Mouse (Mus musculus) stomach, embryonic 16.5 days (tissue): Measurements from ENCODE around the gene Tjap1. TPM values are rescaled to one million over a fixed set of nuclear protein-coding genes. Genes with fewer than 3 reads are reported as not detected.
A peak's percentile ranks its signal among the peaks of the same experiment; 100 is the strongest.

ENCODE experiments used
- ATAC-seq: fragments of 200-750 bp; cut with Nextera tagmentation; 2 replicates; pipeline ENCODE4 v1.8.0; 2017; ENCODE audit warnings: moderate number of reproducible peaks, moderate TSS enrichment; ENCODE audit not compliant: insufficient read depth, low FRiP score
- H3K27ac ChIP-seq: fragments of 300-500 bp; sonication (generic); 2 replicates; pipeline ENCODE4 v1.5.1; 2014; ENCODE audit warnings: low read length
- H3K27me3 ChIP-seq: fragments of 300-500 bp; sonication (generic); 2 replicates; pipeline ENCODE4 v1.6.1; 2014; ENCODE audit warnings: low read length, control low read depth, mixed read lengths; ENCODE audit not compliant: control insufficient read depth, insufficient read depth
- H3K36me3 ChIP-seq: fragments of 300-500 bp; sonication (generic); 2 replicates; pipeline ENCODE4 v1.6.1; 2014; ENCODE audit warnings: low read length; ENCODE audit not compliant: control insufficient read depth, insufficient read depth
- H3K4me1 ChIP-seq: fragments of 300-500 bp; sonication (generic); 2 replicates; pipeline ENCODE4 v1.6.1; 2014; ENCODE audit warnings: low read length, control low read depth, mixed read lengths; ENCODE audit not compliant: control insufficient read depth, insufficient read depth
- H3K4me2 ChIP-seq: fragments of 300-500 bp; sonication (generic); 2 replicates; pipeline ENCODE4 v1.6.1; 2014; ENCODE audit warnings: low read depth, low read length, mixed read lengths
- H3K4me3 ChIP-seq: fragments of 300-500 bp; sonication (generic); replicated peaks from 2 replicates; pipeline ENCODE4 v1.5.1; 2014; ENCODE audit warnings: mild to moderate bottlenecking, low read length
- H3K9ac ChIP-seq: fragments of 300-500 bp; sonication (generic); 2 replicates; pipeline ENCODE4 v1.6.1; 2014; ENCODE audit warnings: low read length
- H3K9me3 ChIP-seq: fragments of 300-500 bp; sonication (generic); replicated peaks from 2 replicates; pipeline ENCODE4 v1.6.1; 2016; ENCODE audit warnings: low read length, control low read depth; ENCODE audit not compliant: control insufficient read depth
- WGBS: fragments of 180-500 bp; shearing (Covaris S2); extraction: QIAGEN DNeasy Blood & Tissue Kit; methylation state at CpG from one replicate; pipeline ENCODE4 v1.1.7; 2014; 5-methylcytosine and 5-hydroxymethylcytosine counted together
- polyA plus RNA-seq: library from polyadenylated mRNA; unstranded; fragments of >200 nt; fragmentation: Nextera tagmentation; extraction: Ambion mirVana; gene quantifications from 2 replicates; pipeline ENCODE4 v1.2.1, GENCODE M21; 2015

The Tjap1 gene
- polyA plus RNA-seq, 1 experiment from 2014 or later, result 36.8 TPM

GRCm38 (mm10) chr17:46287678-46288095, 4.9 kb upstream of the Tjap1 start:
- Histone ChIP-seq H3K27me3 (no peaks in the 10 kb centered on the region; the same call in 1 of the 2 replicates), H3K27ac (peak overlapping the region; percentile 26)
- 50% methylated on average over 11 of the region's 11 CpGs for WGBS

DNA sequence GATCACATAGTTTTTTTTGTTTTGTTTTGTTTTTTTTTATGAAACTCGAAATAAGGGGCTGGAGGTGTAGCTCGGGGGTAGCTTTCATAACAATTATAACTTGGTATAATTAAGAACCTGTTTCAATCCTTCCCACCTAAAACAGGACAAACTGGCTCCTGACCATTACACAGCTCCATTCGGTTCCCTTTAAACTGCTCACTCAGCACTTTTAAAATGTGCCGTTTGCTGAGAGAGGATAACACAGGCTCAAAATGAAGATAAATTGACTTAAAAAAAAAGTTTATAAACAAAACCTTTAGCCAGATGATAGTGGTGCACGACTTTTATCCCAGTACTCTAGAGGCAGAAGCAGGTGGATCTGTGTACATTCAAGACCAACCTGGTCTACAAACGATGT, 2.6 kb upstream of the Tjap1 start:
- WGBS, result 38% methylated on average over 6 of the region's 6 CpGs
- Histone ChIP-seq H3K27ac (no peak overlapping the region), H3K4me2 (no peak overlapping the region), H3K9ac (no peak overlapping the region), H3K36me3 (no peaks in the 10 kb centered on the region), H3K4me3 (no peak overlapping the region), H3K9me3 (no peaks in the 10 kb centered on the region), H3K27me3 (no peaks in the 10 kb centered on the region), H3K4me1 (peaks cover 26% of the 10 kb centered on the region)
- no peak for ATAC-seq

More at GRCm38 (mm10) chr17:46287678-46288095, 4.9 kb upstream of the Tjap1 start:
- Histone ChIP-seq H3K4me1 (peaks cover 13% of the 10 kb centered on the region), H3K9me3 (no peaks in the 10 kb centered on the region), H3K4me3 (no peak overlapping the region), H3K4me2 (0 out of 2 replicates have a peak overlapping the region, but pooled peaks have one; percentile 10), H3K36me3 (no peaks in the 10 kb centered on the region), H3K9ac (peak overlapping the region; percentile 4; the same call in 1 of the 2 replicates)
- peak; percentile 48; the same call in 1 of the 2 replicates for ATAC-seq

DNA sequence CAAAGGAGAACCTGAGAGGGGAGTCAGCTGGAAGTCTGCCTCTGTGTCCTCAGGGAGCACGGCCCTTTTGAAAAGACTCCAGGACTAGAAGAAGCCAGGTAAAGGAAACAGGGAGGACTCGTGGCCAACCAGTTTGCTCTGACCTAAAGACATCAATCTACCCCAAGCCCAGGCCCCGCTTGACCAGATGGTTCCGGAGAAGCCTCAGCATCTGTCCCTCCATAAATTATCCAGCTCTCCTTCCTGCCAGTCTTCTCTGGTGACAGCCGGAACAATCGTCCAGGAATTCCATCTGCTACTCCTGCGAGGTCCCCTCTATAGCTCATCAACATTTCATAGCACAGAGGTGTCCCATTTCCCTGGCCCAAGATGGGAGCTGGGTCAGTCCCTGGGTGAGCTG, 1.8 kb upstream of the Tjap1 start:
- H3K36me3 ChIP-seq, result no peaks in the 10 kb centered on the region

DNA sequence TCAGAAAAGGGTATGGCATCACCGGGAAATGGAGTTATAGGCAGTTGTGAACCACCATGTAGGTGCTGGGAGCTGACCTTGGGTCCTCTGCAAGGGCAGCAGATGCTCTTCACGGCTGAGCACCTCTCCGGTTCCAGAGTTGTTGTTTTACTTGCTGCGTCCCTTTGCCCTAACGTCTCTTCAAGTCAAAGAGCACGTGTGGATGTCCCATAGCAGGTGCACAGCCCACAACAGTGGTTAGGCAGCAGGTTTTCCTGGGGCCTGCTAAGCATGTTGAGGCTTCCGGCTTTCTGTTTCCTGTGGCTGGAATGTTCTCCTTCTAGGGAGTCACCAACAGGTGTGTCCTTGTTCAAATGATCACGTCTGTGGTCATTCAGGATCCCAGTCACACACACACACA, 1.1 kb upstream of the Tjap1 start:
- H3K4me3 ChIP-seq, result no peak overlapping the region
- H3K9ac ChIP-seq, result no peak overlapping the region
- no peaks in the 10 kb centered on the region for H3K9me3 ChIP-seq
- no peak overlapping the region for H3K4me2 ChIP-seq
- ATAC-seq, result no peak
- no peak overlapping the region for H3K27ac ChIP-seq
- peaks cover 4% of the 10 kb centered on the region; the same call in 1 of the 2 replicates for H3K36me3 ChIP-seq
- 83% methylated on average over 8 of the region's 8 CpGs for WGBS
- peaks cover 26% of the 10 kb centered on the region for H3K4me1 ChIP-seq
- no peaks in the 10 kb centered on the region for H3K27me3 ChIP-seq

More for the DNA sequence above, 1.8 kb upstream of the Tjap1 start:
- WGBS, result 44% methylated on average over 7 of the region's 7 CpGs
- H3K4me1 ChIP-seq, result peaks cover 26% of the 10 kb centered on the region
- no peaks in the 10 kb centered on the region for H3K27me3 ChIP-seq
- no peaks in the 10 kb centered on the region for H3K9me3 ChIP-seq
- H3K4me3 ChIP-seq, result no peak overlapping the region
- H3K27ac ChIP-seq, result no peak overlapping the region
- ATAC-seq, result no peak
- H3K9ac ChIP-seq, result no peak overlapping the region
- H3K4me2 ChIP-seq, result no peak overlapping the region

DNA sequence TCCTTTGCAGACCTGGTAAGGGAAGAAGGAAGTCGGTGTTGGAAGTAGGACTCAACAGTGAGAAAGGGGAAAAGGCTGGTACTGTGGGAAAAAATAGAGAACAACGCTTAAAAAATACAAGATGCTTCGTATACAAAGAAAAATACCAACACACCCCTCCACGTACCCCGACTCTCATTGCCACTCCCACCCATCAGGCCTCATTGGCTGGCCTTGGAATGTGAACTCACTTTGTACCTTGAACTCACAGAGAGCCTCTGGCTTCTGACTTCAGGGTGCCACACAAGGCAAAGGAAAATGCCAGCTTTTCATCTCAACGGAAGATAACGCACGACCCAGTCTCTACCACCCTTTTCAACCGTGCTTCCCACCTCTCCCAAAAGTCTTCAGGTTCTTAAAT, 314 bp upstream of the Tjap1 start:
- H3K4me3 ChIP-seq, result peak overlapping the region; percentile 65
- H3K27ac ChIP-seq, result peak overlapping the region; percentile 93; the same call in 1 of the 2 replicates
- peaks cover 4% of the 10 kb centered on the region; the same call in 1 of the 2 replicates for H3K36me3 ChIP-seq
- H3K9me3 ChIP-seq, result no peaks in the 10 kb centered on the region
- H3K9ac ChIP-seq, result 0 out of 2 replicates have a peak overlapping the region, but pooled peaks have one; percentile 23
- WGBS, result 18% methylated on average over 9 of the region's 9 CpGs
- H3K4me1 ChIP-seq, result peaks cover 22% of the 10 kb centered on the region
- no peaks in the 10 kb centered on the region for H3K27me3 ChIP-seq
- peak overlapping the region; percentile 77 for H3K4me2 ChIP-seq
- peak; percentile 29; the same call in 1 of the 2 replicates for ATAC-seq

DNA sequence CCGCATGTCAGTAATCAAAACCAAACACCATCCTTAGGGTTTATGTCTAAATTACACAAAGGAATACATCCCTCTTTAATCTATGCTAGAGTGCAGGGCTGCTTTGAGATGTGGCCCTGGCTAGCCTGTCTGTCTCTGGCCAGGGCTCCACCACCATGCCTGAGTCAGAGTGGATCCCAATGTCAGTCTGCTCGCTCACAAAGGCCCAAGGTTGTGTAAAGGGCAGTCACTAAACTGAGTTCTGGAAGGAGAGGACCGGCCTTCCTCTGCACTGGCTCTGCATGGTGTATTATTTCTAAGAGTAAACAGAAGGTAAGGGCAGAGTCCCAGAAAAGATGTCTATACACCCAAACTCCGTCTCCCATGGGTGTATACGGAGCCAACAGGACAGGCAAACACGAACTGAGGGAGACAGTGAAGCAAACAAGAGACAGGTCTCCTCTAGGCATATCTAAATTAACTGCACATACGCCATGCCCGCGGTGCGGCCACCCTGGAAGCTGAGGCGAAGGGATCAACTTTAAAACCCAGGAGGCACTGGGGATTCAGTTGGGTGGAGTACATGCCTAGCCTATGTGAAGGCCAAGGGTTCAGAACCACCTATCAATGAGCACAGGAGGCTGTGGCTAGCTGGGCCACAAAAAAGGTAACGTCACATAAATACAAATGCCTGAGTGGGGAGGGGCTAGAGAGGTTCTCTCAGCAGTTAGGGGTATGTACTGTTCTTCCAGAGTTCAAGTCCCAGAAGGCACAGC, 4.6 kb downstream of the Tjap1 start:
- H3K27ac ChIP-seq, result peak overlapping the region; percentile 28
- ATAC-seq, result no peak

GRCm38 (mm10) chr17:46277586-46277985, 5.2 kb downstream of the Tjap1 start:
- peaks cover 13% of the 10 kb centered on the region for H3K4me1 ChIP-seq
- H3K4me3 ChIP-seq, result no peak overlapping the region
- 60% methylated on average over 4 of the region's 4 CpGs for WGBS
- no peaks in the 10 kb centered on the region for H3K9me3 ChIP-seq
- H3K9ac ChIP-seq, result no peak overlapping the region
- H3K36me3 ChIP-seq, result peaks cover 4% of the 10 kb centered on the region; the same call in 1 of the 2 replicates
- H3K4me2 ChIP-seq, result no peak overlapping the region
- no peak for ATAC-seq
- H3K27ac ChIP-seq, result peak overlapping the region; percentile 9; the same call in 1 of the 2 replicates
- H3K27me3 ChIP-seq, result no peaks in the 10 kb centered on the region

More for the DNA sequence above, 4.6 kb downstream of the Tjap1 start:
- Histone ChIP-seq H3K27me3 (no peaks in the 10 kb centered on the region), H3K4me1 (peaks cover 15% of the 10 kb centered on the region), H3K36me3 (peaks cover 4% of the 10 kb centered on the region; the same call in 1 of the 2 replicates), H3K4me3 (no peak overlapping the region), H3K9me3 (no peaks in the 10 kb centered on the region), H3K4me2 (no peak overlapping the region), H3K9ac (no peak overlapping the region)
- WGBS, result 84% methylated on average over 12 of the region's 12 CpGs

- Histone ChIP-seq H3K9ac (no peak overlapping the region), H3K4me1 (no peaks in the 10 kb centered on the region; the same call in none of the 2 replicates), H3K4me3 (no peak overlapping the region), H3K27ac (no peak overlapping the region), H3K4me2 (no peak overlapping the region), H3K9me3 (no peaks in the 10 kb centered on the region), H3K27me3 (no peaks in the 10 kb centered on the region), H3K36me3 (peaks cover 4% of the 10 kb centered on the region; the same call in 1 of the 2 replicates)
- ATAC-seq, result no peak
- WGBS, result 84% methylated on average over 10 of the region's 10 CpGs
These were observed 7.3 kb downstream of the Tjap1 start for GRCm38 (mm10) chr17:46275506-46275905.

GRCm38 (mm10) chr17:46275034-46275433, 7.8 kb downstream of the Tjap1 start:
- Histone ChIP-seq H3K4me2 (no peak overlapping the region), H3K36me3 (peaks cover 4% of the 10 kb centered on the region; the same call in 1 of the 2 replicates), H3K4me1 (peaks cover 4% of the 10 kb centered on the region), H3K4me3 (no peak overlapping the region), H3K27ac (no peak overlapping the region), H3K9ac (no peak overlapping the region), H3K9me3 (no peaks in the 10 kb centered on the region), H3K27me3 (no peaks in the 10 kb centered on the region)
- ATAC-seq, result no peak
- WGBS, result 85% methylated on average over 6 of the region's 6 CpGs
